Mouse (Mus musculus): ENCODE data around the gene Tfpi. TPM values are rescaled to one million over a fixed set of nuclear protein-coding genes. Genes with fewer than 3 reads are reported as not detected.
A peak's percentile ranks its signal among the peaks of the same experiment; 100 is the strongest.

Gene Tfpi
- polyA plus RNA-seq, 1 experiment from 2014 or later: 22.8 TPM

GRCm38 (mm10) chr2:84428836-84429235 is 47.7 kb downstream of the Tfpi start:
- Histone ChIP-seq H3K9me3 (ENCODE audit: control insufficient read depth, low read length) (no peaks in the 10 kb centered on the region), H3K4me3 (ENCODE audit: low read depth, low read length) (no peak overlapping the region), H3K4me2 (replicated peaks; ENCODE audit: low read depth) (no peak overlapping the region), H3K27me3 (ENCODE audit: control insufficient read depth, insufficient read depth, low read length) (no peaks in the 10 kb centered on the region), H3K36me3 (ENCODE audit: control insufficient read depth, insufficient read depth, low read length) (no peaks in the 10 kb centered on the region), H3K9ac (ENCODE audit: low read length) (no peak overlapping the region), H3K27ac (replicated peaks) (no peak overlapping the region), H3K4me1 (replicated peaks; ENCODE audit: control insufficient read depth, insufficient read depth) (no peaks in the 10 kb centered on the region)
- 27% methylated on average over 3 of the region's 3 CpGs for WGBS
- TF ChIP-seq CTCF (IDR thresholded peaks at IDR 0.05; ENCODE audit: low read depth) (peak; percentile 31; the same call in 1 of the 2 replicates), EP300 (optimal IDR thresholded peaks at IDR 0.05) (no peak)
- no peak for DNase-seq (ENCODE audit: low spot score)
- ATAC-seq (ENCODE audit: low FRiP score, low TSS enrichment): no peak

DNA sequence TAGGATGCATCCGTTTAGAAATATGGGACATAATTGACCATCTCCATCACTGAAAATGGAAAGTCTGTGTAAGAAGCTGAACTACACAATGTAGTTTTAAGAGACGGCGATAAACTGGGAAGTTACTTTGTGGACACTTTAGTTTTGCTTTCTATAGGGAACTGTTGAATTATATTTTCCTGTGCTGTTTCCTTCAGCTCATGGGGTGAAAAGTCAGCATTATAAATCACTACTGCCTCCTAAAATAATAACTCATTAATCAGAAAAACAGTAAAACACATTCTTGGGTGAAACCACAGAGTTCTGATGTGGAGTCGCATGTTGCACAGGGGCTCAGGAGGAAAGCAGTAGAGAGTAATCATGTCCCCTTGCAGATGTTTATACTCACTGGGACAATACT is 50.0 kb downstream of the Tfpi start:
- no peak overlapping the region for H3K4me3 ChIP-seq (ENCODE audit: low read depth, low read length)
- H3K36me3 ChIP-seq (ENCODE audit: control insufficient read depth, insufficient read depth, low read length): no peaks in the 10 kb centered on the region
- no peak for ATAC-seq (ENCODE audit: low FRiP score, low TSS enrichment)
- TF ChIP-seq EP300 (optimal IDR thresholded peaks at IDR 0.05): no peak
- no peak for TF ChIP-seq CTCF (IDR thresholded peaks at IDR 0.05; ENCODE audit: low read depth)
- no peaks in the 10 kb centered on the region for H3K9me3 ChIP-seq (ENCODE audit: control insufficient read depth, low read length)
- DNase-seq (ENCODE audit: low spot score): no peak
- no peak overlapping the region for H3K4me2 ChIP-seq (replicated peaks; ENCODE audit: low read depth)
- H3K27me3 ChIP-seq (ENCODE audit: control insufficient read depth, insufficient read depth, low read length): no peaks in the 10 kb centered on the region
- no peak overlapping the region for H3K9ac ChIP-seq (ENCODE audit: low read length)
- 69% methylated on average over 4 of the region's 4 CpGs for WGBS
- H3K27ac ChIP-seq (replicated peaks): no peak overlapping the region
- no peaks in the 10 kb centered on the region for H3K4me1 ChIP-seq (replicated peaks; ENCODE audit: control insufficient read depth, insufficient read depth)

DNA sequence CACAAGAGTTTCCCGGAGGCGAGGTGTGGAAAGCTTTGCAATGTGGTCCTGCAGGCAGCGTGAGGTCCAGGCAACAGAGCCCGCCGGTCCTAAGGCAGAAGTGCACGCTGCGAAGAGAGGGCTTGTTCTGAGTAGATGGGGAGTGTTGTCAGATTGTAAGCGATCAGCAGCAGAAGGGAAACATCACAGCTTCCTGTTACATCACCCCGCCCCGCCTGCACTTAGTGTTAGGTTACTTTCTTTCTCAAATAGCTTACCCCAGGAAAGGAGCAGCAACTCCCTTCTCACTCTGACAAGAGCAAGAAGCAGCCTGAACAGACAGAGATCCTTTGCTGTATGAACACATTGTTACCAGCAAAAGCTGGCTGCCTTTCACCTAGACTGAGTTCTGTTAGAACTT is 51.4 kb downstream of the Tfpi start, which contains the start of gene Calcrl:
Gene Calcrl (minus strand): TSS at position 274 of the 400 bp plus-strand sequence.
- Histone ChIP-seq H3K4me2 (replicated peaks; ENCODE audit: low read depth) (peak within 1 kb of the TSS; percentile 56), H3K27ac (replicated peaks) (peak within 1 kb of the TSS; percentile 80), H3K4me3 (ENCODE audit: low read depth, low read length) (peak within 1 kb of the TSS; percentile 50), H3K9ac (ENCODE audit: low read length) (peak within 1 kb of the TSS; percentile 50), H3K27me3 (ENCODE audit: control insufficient read depth, insufficient read depth, low read length) (no peaks in the 10 kb centered on the region), H3K9me3 (ENCODE audit: control insufficient read depth, low read length) (no peaks in the 10 kb centered on the region), H3K36me3 (ENCODE audit: control insufficient read depth, insufficient read depth, low read length) (no peaks in the 10 kb centered on the region), H3K4me1 (replicated peaks; ENCODE audit: control insufficient read depth, insufficient read depth) (no peaks in the 10 kb centered on the region)
- DNase-seq (ENCODE audit: low spot score) (peak; percentile 65), ATAC-seq (ENCODE audit: low FRiP score, low TSS enrichment) (peak; percentile 91)
- WGBS: 1% methylated on average over 10 of the region's 10 CpGs
- no peak for TF ChIP-seq EP300 (optimal IDR thresholded peaks at IDR 0.05)
- TF ChIP-seq CTCF (IDR thresholded peaks at IDR 0.05; ENCODE audit: low read depth): no peak

DNA sequence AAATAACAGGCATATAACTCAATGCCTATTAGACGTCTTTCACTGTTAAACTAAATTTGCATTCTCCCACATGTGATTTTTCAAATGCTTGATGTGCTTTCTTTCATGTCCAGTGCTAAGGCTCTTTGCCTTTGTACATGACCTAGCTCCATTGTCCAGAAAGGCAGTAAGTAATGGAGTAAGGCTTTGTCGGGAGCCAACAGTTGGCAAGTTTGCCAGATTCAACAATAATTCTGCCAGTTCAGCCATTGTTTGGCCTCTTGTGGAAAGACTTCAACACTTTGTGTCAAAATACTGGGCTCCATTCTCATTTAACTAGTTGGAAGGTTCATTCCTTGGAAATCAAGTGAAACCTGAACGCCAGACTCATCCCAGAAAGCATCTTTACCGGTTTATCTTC is 60.1 kb downstream of the Tfpi start:
- Histone ChIP-seq H3K4me2 (replicated peaks; ENCODE audit: low read depth) (no peak overlapping the region), H3K27me3 (ENCODE audit: control insufficient read depth, insufficient read depth, low read length) (no peaks in the 10 kb centered on the region), H3K4me1 (replicated peaks; ENCODE audit: control insufficient read depth, insufficient read depth) (no peaks in the 10 kb centered on the region), H3K9me3 (ENCODE audit: control insufficient read depth, low read length) (no peaks in the 10 kb centered on the region), H3K27ac (replicated peaks) (no peak overlapping the region), H3K9ac (ENCODE audit: low read length) (no peak overlapping the region), H3K4me3 (ENCODE audit: low read depth, low read length) (no peak overlapping the region), H3K36me3 (ENCODE audit: control insufficient read depth, insufficient read depth, low read length) (no peaks in the 10 kb centered on the region)
- TF ChIP-seq CTCF (IDR thresholded peaks at IDR 0.05; ENCODE audit: low read depth) (no peak), EP300 (optimal IDR thresholded peaks at IDR 0.05) (no peak)
- DNase-seq (ENCODE audit: low spot score) (no peak), ATAC-seq (ENCODE audit: low FRiP score, low TSS enrichment) (no peak)
- 80% methylated on average over 4 of the region's 4 CpGs for WGBS

DNA sequence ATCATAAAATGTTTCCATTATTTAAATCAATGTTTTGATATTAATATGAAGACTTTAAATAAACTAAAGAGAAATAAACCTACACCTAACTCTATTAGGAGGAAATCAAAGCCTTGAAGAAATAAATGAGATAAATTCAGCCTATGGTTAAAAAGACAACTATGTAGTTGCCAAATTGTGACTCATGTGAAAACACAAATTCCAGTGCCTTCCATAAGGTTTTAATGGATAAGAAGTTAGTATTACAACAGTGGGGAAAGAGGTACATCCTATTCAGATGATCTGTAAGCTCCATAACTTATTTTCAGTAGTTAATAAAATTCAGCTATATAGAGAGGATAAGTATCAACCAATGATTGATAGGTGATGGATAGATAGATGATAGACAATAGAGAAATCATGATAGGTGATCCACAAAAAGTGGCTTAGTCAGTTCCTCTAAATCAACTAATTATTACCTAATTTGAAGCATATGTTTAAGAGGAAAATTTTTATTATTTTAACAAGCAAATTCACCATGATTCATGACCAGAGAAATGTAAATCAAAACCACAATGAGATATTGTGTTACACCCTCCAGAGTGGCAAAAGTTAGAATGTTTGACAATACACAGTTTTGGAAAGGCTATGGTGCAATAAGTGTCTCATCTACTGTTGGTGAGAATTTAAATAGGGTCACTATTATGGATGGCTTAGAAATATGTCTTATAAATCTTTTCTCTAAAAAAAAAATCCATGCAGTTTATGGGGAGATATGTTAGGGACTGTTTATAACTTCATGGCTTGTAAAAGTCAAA is 66.6 kb downstream of the Tfpi start:
- H3K9ac ChIP-seq (ENCODE audit: low read length): no peak overlapping the region
- no peaks in the 10 kb centered on the region for H3K4me1 ChIP-seq (replicated peaks; ENCODE audit: control insufficient read depth, insufficient read depth)
- no peak for TF ChIP-seq CTCF (IDR thresholded peaks at IDR 0.05; ENCODE audit: low read depth)
- no peaks in the 10 kb centered on the region for H3K36me3 ChIP-seq (ENCODE audit: control insufficient read depth, insufficient read depth, low read length)
- H3K4me2 ChIP-seq (replicated peaks; ENCODE audit: low read depth): no peak overlapping the region
- ATAC-seq (ENCODE audit: low FRiP score, low TSS enrichment): no peak
- H3K27ac ChIP-seq (replicated peaks): no peak overlapping the region
- DNase-seq (ENCODE audit: low spot score): no peak
- no peaks in the 10 kb centered on the region for H3K9me3 ChIP-seq (ENCODE audit: control insufficient read depth, low read length)
- H3K27me3 ChIP-seq (ENCODE audit: control insufficient read depth, insufficient read depth, low read length): no peaks in the 10 kb centered on the region
- H3K4me3 ChIP-seq (ENCODE audit: low read depth, low read length): no peak overlapping the region

GRCm38 (mm10) chr2:84404834-84405233 is 71.7 kb downstream of the Tfpi start:
- H3K4me3 ChIP-seq (ENCODE audit: low read depth, low read length): no peak overlapping the region
- no peak overlapping the region for H3K27ac ChIP-seq (replicated peaks)
- H3K36me3 ChIP-seq (ENCODE audit: control insufficient read depth, insufficient read depth, low read length): no peaks in the 10 kb centered on the region
- no peak overlapping the region for H3K9ac ChIP-seq (ENCODE audit: low read length)
- DNase-seq (ENCODE audit: low spot score) (no peak), ATAC-seq (ENCODE audit: low FRiP score, low TSS enrichment) (no peak)
- TF ChIP-seq CTCF (IDR thresholded peaks at IDR 0.05; ENCODE audit: low read depth) (no peak), EP300 (optimal IDR thresholded peaks at IDR 0.05) (no peak)
- no peaks in the 10 kb centered on the region for H3K9me3 ChIP-seq (ENCODE audit: control insufficient read depth, low read length)
- H3K4me1 ChIP-seq (replicated peaks; ENCODE audit: control insufficient read depth, insufficient read depth): no peaks in the 10 kb centered on the region
- H3K27me3 ChIP-seq (ENCODE audit: control insufficient read depth, insufficient read depth, low read length): no peaks in the 10 kb centered on the region
- 76% methylated on average over 3 of the region's 3 CpGs for WGBS
- no peak overlapping the region for H3K4me2 ChIP-seq (replicated peaks; ENCODE audit: low read depth)

All from stomach, postnatal 0 days (tissue).